Mouse (Mus musculus) neural tube, embryonic 15.5 days (tissue): ENCODE measurements at regions not wholly inside any gene's neighbourhood (a gene's known extent, or its start where the extent isn't known, plus 50 kb on each side); places are given as distances from the start of the nearest gene placed in this dataset.

Source experiments
- ATAC-seq: fragments of 200-750 bp; cut with Nextera tagmentation; 2 replicates; pipeline ENCODE4 v1.8.0; 2017; ENCODE audit warnings: mild to moderate bottlenecking, moderate TSS enrichment, moderate library complexity; ENCODE audit not compliant: low FRiP score
- H3K27ac ChIP-seq: fragments of 300-500 bp; sonication (generic); replicated peaks from 2 replicates; pipeline ENCODE4 v1.5.1; 2015; ENCODE audit warnings: mild to moderate bottlenecking, inconsistent platforms
- H3K27me3 ChIP-seq: fragments of 300-500 bp; sonication (generic); replicated peaks from 2 replicates; pipeline ENCODE4 v1.6.1; 2015; ENCODE audit warnings: inconsistent platforms
- H3K36me3 ChIP-seq: fragments of 300-500 bp; sonication (generic); 2 replicates; pipeline ENCODE4 v1.6.1; 2015; ENCODE audit warnings: inconsistent platforms
- H3K4me1 ChIP-seq: fragments of 300-500 bp; sonication (generic); 2 replicates; pipeline ENCODE4 v1.6.1; 2015; ENCODE audit warnings: inconsistent platforms
- H3K4me2 ChIP-seq: fragments of 300-500 bp; sonication (generic); 2 replicates; pipeline ENCODE4 v1.6.1; 2015; ENCODE audit warnings: inconsistent platforms, mild to moderate bottlenecking, moderate library complexity
- H3K4me3 ChIP-seq: fragments of 300-500 bp; sonication (generic); replicated peaks from 2 replicates; pipeline ENCODE4 v1.5.1; 2015; ENCODE audit warnings: mild to moderate bottlenecking, inconsistent platforms
- H3K9ac ChIP-seq: fragments of 300-500 bp; sonication (generic); replicated peaks from 2 replicates; pipeline ENCODE4 v1.6.1; 2015; ENCODE audit warnings: mild to moderate bottlenecking, inconsistent platforms
- H3K9me3 ChIP-seq: fragments of 300-500 bp; sonication (generic); replicated peaks from 2 replicates; pipeline ENCODE4 v1.6.1; 2016; ENCODE audit warnings: inconsistent platforms
- WGBS: fragments of 180-500 bp; shearing (Covaris S2); methylation state at CpG from one replicate; pipeline ENCODE4 v1.1.7; 2015; ENCODE audit warnings: mixed read lengths; 5-methylcytosine and 5-hydroxymethylcytosine counted together

DNA sequence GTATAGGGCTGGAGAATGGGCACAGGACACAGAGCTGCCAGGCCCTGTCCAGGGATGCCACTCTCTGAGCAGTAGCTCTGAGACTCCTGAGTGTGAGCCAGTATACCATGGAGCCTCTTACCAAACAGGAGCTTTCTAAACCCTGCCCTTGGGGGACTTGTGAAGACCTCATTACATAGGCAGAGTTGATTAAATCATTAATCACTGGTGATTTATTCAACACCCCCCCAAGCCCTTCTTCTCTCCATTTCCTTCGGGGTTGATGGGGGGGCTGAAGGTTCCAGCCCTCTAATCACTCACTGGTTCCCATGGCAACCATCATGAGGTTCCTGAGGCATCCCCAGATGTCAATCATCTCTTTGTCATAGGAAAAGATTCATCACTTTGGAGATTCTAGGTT is 81.0 kb upstream of the Plekha5 start:
- no peaks in the 10 kb centered on the region for H3K9me3 ChIP-seq
- peaks cover 12% of the 10 kb centered on the region for H3K4me1 ChIP-seq
- ATAC-seq, result no peak
- no peak overlapping the region for H3K9ac ChIP-seq
- no peak overlapping the region for H3K4me2 ChIP-seq
- no peaks in the 10 kb centered on the region for H3K36me3 ChIP-seq
- no peak overlapping the region for H3K27ac ChIP-seq
- H3K4me3 ChIP-seq, result no peak overlapping the region
- WGBS, result 18% methylated on average over 1 of the region's 1 CpGs
- no peaks in the 10 kb centered on the region for H3K27me3 ChIP-seq

DNA sequence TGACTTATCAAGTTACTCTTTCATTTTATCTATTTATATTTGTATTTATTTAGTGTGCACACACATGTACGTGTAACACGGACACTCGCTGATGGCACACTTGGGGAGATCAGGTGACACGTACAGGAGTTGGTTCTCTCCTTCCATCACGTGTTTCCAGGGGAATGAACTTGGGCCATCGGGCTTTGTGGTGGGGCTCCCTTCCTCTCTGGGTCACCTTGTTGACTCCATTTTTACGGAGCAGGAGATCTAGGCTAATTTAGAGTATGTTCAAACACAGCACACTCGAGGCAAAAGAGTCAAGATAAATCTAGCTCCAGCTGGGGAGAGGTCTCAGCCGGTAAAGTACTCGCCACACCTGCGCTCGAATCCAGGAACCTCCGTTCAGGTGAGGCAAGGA is 84.1 kb upstream of the Plekha5 start:
- H3K36me3 ChIP-seq, result no peaks in the 10 kb centered on the region
- ATAC-seq, result no peak
- H3K9me3 ChIP-seq, result no peaks in the 10 kb centered on the region
- WGBS, result 86% methylated on average over 13 of the region's 13 CpGs
- H3K4me2 ChIP-seq, result no peak overlapping the region
- no peak overlapping the region for H3K4me3 ChIP-seq
- no peak overlapping the region for H3K27ac ChIP-seq
- H3K27me3 ChIP-seq, result no peaks in the 10 kb centered on the region
- H3K4me1 ChIP-seq, result peaks cover 28% of the 10 kb centered on the region
- no peak overlapping the region for H3K9ac ChIP-seq

DNA sequence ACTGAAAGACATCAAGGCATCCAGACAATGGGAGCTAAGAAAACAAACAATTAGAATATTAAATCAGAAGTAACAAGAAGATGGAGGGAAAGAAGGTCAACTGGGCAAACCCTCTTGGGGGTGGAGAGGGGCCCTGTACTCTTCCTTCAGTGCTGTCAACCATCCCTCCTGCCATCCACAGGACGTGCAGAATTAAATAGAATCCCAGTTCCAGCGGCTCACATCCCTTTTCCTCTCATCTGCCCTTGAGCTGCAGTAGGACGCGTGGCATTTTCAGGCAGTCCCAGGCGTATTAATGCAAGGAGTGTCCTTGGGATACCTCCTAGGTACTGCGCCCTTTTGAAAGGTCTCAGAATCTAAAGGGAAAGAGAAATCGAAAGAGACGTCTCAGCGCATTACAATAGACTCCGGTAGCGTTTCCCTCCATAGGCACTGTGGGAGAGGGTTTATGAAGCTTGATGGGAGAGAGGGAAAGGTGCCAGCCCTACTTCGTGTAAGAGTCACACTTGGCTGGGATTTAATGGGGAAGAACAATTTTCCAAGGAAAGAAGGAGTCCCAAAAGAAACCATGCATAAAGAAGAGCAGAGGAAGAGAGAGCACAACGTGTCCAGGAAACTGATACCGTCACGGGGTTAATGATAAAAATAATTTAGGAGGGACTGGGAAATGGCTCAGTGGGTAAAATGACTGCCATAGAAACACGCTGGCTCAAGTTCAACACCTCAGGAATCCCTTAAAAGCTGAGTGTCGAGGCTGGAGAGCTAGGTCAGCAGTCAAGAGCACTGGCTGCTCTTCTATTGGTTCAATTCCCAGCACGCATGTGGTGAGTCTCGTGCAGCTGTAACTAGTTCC is 85.7 kb upstream of the Plekha5 start:
- peak overlapping the region; percentile 49 for H3K4me2 ChIP-seq
- no peaks in the 10 kb centered on the region for H3K9me3 ChIP-seq
- H3K27ac ChIP-seq, result peak overlapping the region; percentile 48
- H3K9ac ChIP-seq, result no peak overlapping the region
- H3K36me3 ChIP-seq, result no peaks in the 10 kb centered on the region
- peak; percentile 55 for ATAC-seq
- peak overlapping the region; percentile 16 for H3K4me3 ChIP-seq
- 26% methylated on average over 19 of the region's 19 CpGs for WGBS
- peaks cover 28% of the 10 kb centered on the region for H3K4me1 ChIP-seq
- no peaks in the 10 kb centered on the region for H3K27me3 ChIP-seq

DNA sequence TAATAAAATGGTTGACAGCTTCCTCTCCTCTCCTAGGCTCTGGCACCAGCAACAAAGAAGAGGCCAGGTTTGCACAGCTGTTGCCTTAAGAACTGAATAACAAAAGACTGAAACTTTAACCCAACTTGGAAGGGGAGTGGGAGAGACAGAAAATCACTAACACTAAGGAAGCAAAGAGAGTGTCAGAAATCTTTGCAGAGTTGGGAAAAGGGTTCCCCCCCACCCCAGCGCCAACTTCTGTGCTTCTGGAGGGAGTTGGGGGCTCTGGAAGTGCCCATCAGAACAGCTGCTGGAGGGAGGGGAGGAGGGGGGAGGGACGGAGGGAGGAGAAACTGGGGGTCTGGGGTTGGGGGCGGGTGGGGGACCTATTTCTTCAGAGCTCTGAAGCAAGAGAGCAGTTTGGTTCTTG is 86.8 kb upstream of the Plekha5 start:
- H3K9me3 ChIP-seq, result no peaks in the 10 kb centered on the region
- H3K9ac ChIP-seq, result no peak overlapping the region
- H3K4me1 ChIP-seq, result peaks cover 28% of the 10 kb centered on the region
- no peak overlapping the region for H3K4me3 ChIP-seq
- no peaks in the 10 kb centered on the region for H3K27me3 ChIP-seq
- no peak for ATAC-seq
- H3K4me2 ChIP-seq, result peak overlapping the region; percentile 49; the same call in 1 of the 2 replicates
- no peaks in the 10 kb centered on the region for H3K36me3 ChIP-seq
- H3K27ac ChIP-seq, result 0 out of 2 replicates have a peak overlapping the region, but pooled peaks have one; percentile 13
- WGBS, result 9% methylated on average over 3 of the region's 3 CpGs

DNA sequence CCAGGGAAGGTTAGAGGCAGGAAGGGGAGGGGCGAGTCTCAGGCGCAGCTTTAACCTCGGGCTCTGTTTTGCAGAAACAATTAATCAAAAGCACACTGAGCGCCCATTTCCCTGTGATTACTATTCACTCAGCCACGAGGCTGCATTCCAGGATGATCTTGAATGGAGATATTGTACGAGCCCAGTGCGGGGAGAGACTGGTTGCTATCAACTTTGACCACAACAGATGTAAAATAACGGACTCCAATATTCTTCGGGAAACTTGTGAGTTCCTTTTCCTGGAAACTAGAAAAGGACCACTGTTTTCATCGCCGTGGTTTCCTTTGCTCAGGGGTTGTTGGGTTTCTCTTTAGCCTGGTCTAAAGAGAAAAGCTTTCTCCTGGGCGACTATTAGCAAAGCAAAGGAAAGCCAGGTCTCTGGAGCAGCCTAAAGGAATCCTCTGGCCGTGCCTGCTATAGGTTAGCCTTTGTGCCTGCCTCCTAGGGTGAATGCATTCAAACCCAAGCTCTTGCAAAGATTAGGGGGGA is 87.4 kb upstream of the Plekha5 start:
- H3K27me3 ChIP-seq, result no peaks in the 10 kb centered on the region
- no peak for ATAC-seq
- 3% methylated on average over 13 of the region's 13 CpGs for WGBS
- peak overlapping the region; percentile 34; the same call in 1 of the 2 replicates for H3K27ac ChIP-seq
- H3K36me3 ChIP-seq, result no peaks in the 10 kb centered on the region
- H3K9ac ChIP-seq, result no peak overlapping the region
- peaks cover 26% of the 10 kb centered on the region for H3K4me1 ChIP-seq
- H3K4me2 ChIP-seq, result peak overlapping the region; percentile 26
- no peaks in the 10 kb centered on the region for H3K9me3 ChIP-seq
- no peak overlapping the region for H3K4me3 ChIP-seq

DNA sequence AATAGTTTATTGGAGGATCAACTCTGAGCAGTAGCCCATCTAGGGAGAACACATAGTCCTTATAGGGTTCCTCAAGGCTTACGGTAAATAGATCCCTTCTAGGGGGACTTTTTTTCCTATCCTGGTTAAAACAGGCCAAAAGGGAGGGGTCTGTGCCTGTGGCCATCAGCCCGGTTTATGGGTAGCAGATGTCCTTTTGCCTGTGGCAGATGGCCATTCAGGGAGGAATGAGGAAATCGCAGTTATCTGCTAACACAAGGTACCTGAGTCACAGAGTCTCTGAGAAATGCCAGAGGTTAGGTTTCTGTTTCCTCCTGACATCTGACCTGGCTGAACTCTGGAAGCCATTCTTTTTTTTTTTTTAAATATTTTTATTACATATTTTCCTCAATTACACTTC is 90.5 kb upstream of the Plekha5 start:
- no peak overlapping the region for H3K27ac ChIP-seq
- no peak overlapping the region for H3K4me2 ChIP-seq
- ATAC-seq, result no peak
- no peak overlapping the region for H3K9ac ChIP-seq
- 45% methylated on average over 3 of the region's 3 CpGs for WGBS
- H3K4me3 ChIP-seq, result no peak overlapping the region
- no peaks in the 10 kb centered on the region for H3K36me3 ChIP-seq
- H3K9me3 ChIP-seq, result no peaks in the 10 kb centered on the region
- H3K27me3 ChIP-seq, result no peaks in the 10 kb centered on the region
- H3K4me1 ChIP-seq, result peaks cover 20% of the 10 kb centered on the region

DNA sequence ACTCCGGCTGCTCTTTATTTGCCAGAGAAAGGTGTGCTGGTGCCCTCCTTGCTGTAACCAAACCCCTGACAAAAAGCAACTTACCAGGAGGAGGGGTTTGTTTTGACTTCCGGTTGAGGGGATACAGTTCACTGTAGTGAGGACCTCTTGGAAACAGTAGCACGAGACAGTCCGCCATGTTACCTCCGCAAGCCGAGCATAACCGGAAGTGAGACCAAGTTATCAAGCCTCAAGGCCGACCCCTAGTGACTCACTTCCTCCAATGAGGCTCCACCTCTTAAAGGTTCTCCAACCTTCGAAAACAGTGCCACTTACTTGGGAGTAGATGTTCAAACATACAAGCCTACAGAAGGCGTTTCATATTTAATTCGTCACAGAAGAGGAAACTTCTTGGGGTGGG is 115.2 kb upstream of the Plekha5 start:
- no peak for ATAC-seq
- Histone ChIP-seq H3K9ac (no peak overlapping the region), H3K36me3 (no peaks in the 10 kb centered on the region), H3K9me3 (no peaks in the 10 kb centered on the region), H3K4me2 (no peak overlapping the region), H3K27me3 (no peaks in the 10 kb centered on the region), H3K4me3 (no peak overlapping the region), H3K27ac (no peak overlapping the region), H3K4me1 (no peaks in the 10 kb centered on the region)
- WGBS, result 96% methylated on average over 11 of the region's 11 CpGs

DNA sequence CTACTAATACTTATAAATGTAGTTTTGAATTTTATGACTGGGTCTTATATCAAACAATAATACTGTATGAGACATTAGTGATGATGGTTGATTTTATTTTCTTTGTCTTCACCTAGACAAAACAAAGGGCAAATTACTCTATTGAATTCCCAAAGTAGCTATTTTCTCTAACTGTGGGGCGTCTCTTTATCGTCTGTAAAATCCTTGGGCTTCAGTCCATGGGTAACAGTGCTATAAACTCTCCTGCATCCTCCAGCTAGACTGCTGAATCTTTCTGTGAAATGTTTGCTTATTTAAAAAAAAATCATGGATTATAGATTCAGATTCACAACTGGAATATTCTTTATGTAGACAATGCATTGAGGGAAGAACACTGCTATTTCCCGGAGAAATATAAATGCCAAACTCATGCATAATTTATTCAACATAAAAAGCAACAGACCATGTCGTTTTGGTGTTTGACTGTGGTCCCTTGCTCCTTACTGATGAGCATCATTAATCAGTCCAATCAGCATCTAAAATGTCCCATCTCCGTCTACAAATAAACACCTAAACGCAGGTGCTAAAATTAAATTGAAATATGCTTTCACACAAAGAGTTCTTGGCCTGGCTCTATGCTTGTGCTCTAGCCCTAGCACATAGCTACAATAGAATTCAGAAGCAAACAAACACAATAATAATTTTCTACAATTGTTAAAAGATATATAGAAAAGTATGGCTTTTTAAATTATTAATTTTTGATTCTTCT is 116.9 kb upstream of the Plekha5 start:
- Histone ChIP-seq H3K27me3 (no peaks in the 10 kb centered on the region), H3K27ac (no peak overlapping the region), H3K4me1 (no peaks in the 10 kb centered on the region), H3K9ac (no peak overlapping the region), H3K4me2 (no peak overlapping the region), H3K4me3 (no peak overlapping the region), H3K9me3 (no peaks in the 10 kb centered on the region), H3K36me3 (no peaks in the 10 kb centered on the region)
- 23% methylated on average over 6 of the region's 6 CpGs for WGBS
- peak; percentile 55; the same call in 1 of the 2 replicates for ATAC-seq

DNA sequence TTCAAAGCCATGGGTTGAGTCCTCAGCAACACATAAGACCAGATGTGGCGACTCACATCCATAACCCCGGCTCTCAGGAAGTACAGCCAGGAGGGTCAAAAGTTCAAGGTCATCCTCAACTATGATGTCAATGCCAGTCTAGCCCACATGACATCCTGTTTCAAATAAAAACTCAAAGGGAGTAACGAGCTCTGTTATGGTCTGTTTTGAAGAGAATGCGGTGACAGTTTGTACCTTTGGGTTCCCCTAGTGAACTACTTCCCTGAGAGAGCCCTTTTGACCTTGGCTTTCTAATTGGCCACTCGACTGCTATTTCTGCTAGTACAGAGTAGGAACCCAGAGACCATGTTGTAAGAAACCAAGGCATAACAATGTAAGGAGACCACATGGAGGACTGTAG is 119.7 kb upstream of the Plekha5 start:
- Histone ChIP-seq H3K9ac (no peak overlapping the region), H3K4me1 (peaks cover 9% of the 10 kb centered on the region; the same call in 1 of the 2 replicates), H3K36me3 (no peaks in the 10 kb centered on the region), H3K4me2 (no peak overlapping the region), H3K27ac (no peak overlapping the region), H3K4me3 (no peak overlapping the region), H3K9me3 (no peaks in the 10 kb centered on the region), H3K27me3 (no peaks in the 10 kb centered on the region)
- WGBS, result 88% methylated on average over 5 of the region's 5 CpGs
- ATAC-seq, result no peak

DNA sequence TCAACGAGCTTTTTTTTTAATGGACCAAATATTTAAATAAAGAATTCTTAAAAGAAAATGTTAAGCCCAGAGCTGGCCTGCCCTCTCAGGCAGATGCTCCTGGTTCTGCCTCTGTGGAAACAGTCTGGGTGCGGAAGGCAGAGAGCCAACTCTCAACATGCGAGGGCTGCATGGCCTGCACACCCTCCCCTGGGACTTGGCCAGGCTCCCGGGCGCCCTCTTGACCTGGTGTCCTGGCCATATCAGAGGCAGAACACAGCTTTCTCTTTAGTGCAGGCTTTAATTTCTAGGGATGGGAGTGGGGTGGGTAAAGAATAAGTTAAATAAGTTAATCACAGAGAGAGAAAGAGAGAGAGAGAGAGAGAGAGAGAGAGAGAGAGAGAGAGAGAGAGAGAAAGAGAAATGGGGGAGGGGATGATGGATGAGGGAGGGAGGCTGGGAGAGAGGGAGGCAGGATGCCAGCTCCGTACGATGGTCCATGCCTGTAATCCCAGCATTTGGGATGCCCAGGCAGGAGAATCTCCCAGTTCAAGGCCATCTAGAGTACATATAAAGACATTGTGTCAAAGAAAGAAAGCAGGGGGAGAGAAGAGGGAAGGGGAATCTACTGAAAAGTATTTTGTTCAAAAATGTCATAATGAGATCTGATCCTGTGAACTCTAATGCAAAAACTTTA is 123.2 kb upstream of the Plekha5 start:
- no peak overlapping the region for H3K27ac ChIP-seq
- no peaks in the 10 kb centered on the region for H3K36me3 ChIP-seq
- peaks cover 20% of the 10 kb centered on the region for H3K4me1 ChIP-seq
- H3K9me3 ChIP-seq, result no peaks in the 10 kb centered on the region
- H3K27me3 ChIP-seq, result no peaks in the 10 kb centered on the region
- H3K4me2 ChIP-seq, result no peak overlapping the region
- peak; percentile 58; the same call in 1 of the 2 replicates for ATAC-seq
- no peak overlapping the region for H3K9ac ChIP-seq
- no peak overlapping the region for H3K4me3 ChIP-seq
- 30% methylated on average over 7 of the region's 7 CpGs for WGBS

DNA sequence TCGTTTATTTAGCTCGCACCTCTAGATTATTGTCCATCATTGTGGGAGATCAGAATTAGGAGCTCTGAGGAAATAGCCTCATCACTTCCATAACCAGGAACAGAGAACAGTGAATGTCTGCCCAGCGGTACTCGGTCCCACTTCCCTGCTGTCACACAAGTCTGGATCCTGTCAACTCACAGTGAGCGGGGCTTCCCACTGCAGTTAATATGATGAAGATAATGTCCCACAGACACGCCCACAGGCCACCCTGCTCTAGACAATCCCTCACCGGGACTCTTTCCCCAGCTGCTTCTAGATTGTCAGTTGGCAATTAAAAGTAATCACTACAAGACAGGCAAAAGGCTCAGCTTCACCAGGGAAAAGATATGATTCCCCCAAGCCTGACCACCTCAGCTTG is 124.2 kb upstream of the Plekha5 start:
- H3K27ac ChIP-seq, result no peak overlapping the region
- no peaks in the 10 kb centered on the region for H3K9me3 ChIP-seq
- no peak overlapping the region for H3K4me3 ChIP-seq
- no peaks in the 10 kb centered on the region for H3K27me3 ChIP-seq
- no peak overlapping the region for H3K4me2 ChIP-seq
- WGBS, result 41% methylated on average over 7 of the region's 7 CpGs
- no peak for ATAC-seq
- H3K4me1 ChIP-seq, result peaks cover 20% of the 10 kb centered on the region
- H3K36me3 ChIP-seq, result no peaks in the 10 kb centered on the region
- H3K9ac ChIP-seq, result no peak overlapping the region
